Mouse (Mus musculus): ENCODE data around the gene Trim65.
A peak's percentile ranks its signal among the peaks of the same experiment; 100 is the strongest.
"Not testable (repeated sequence)": the region's sequence is repeated elsewhere in the genome, so short reads cannot be mapped to it uniquely, and the experiment has no call there.

Trim65 gene

GRCm38 (mm10) chr11:116108464-116109137 lies 22.3 kb downstream of the Trim65 start:
- peak; percentile 74 for DNase-seq (ENCODE audit: low spot score)

GRCm38 (mm10) chr11:116107777-116108285 lies 23.1 kb downstream of the Trim65 start:
- DNase-seq (ENCODE audit: low spot score) = no peak

- DNase-seq (ENCODE audit: low spot score) = no peak
Observed at GRCm38 (mm10) chr11:116106963-116107776, 23.8 kb downstream of the Trim65 start.

GRCm38 (mm10) chr11:116106154-116106962 lies 24.6 kb downstream of the Trim65 start:
- no peak for DNase-seq (ENCODE audit: low spot score)

GRCm38 (mm10) chr11:116105065-116105464 lies 25.9 kb downstream of the Trim65 start:
- no peak for DNase-seq (ENCODE audit: low spot score)

- DNase-seq (ENCODE audit: low spot score) = peak; percentile 69
Observed at GRCm38 (mm10) chr11:116104006-116104646, 26.8 kb downstream of the Trim65 start.

GRCm38 (mm10) chr11:116103572-116103971 lies 27.4 kb downstream of the Trim65 start:
- no peak for DNase-seq (ENCODE audit: low spot score)

GRCm38 (mm10) chr11:116102472-116102871 lies 28.5 kb downstream of the Trim65 start:
- no peak for DNase-seq (ENCODE audit: low spot score)

GRCm38 (mm10) chr11:116101931-116102381 lies 29.0 kb downstream of the Trim65 start:
- peak; percentile 63 for DNase-seq (ENCODE audit: low spot score)

- no peak for DNase-seq (ENCODE audit: low spot score)
Observed at GRCm38 (mm10) chr11:116100839-116101238, 30.1 kb downstream of the Trim65 start.

GRCm38 (mm10) chr11:116100385-116100784 lies 30.5 kb downstream of the Trim65 start:
- DNase-seq (ENCODE audit: low spot score) = peak; percentile 81

- no peak for DNase-seq (ENCODE audit: low spot score)
Observed at GRCm38 (mm10) chr11:116099462-116099861, 31.5 kb downstream of the Trim65 start.

GRCm38 (mm10) chr11:116098711-116099460 lies 32.0 kb downstream of the Trim65 start:
- DNase-seq (ENCODE audit: low spot score) = no peak

- DNase-seq (ENCODE audit: low spot score) = no peak
Observed at GRCm38 (mm10) chr11:116096213-116097108, 34.5 kb downstream of the Trim65 start.

- DNase-seq (ENCODE audit: low spot score) = peak; percentile 65
Observed at GRCm38 (mm10) chr11:116095573-116095972, 35.4 kb downstream of the Trim65 start.

- no peak for DNase-seq (ENCODE audit: low spot score)
Observed at GRCm38 (mm10) chr11:116093771-116094565, 37.0 kb downstream of the Trim65 start.

- DNase-seq (ENCODE audit: low spot score) = not testable (repeated sequence)
Observed at GRCm38 (mm10) chr11:116092959-116093358, 38.0 kb downstream of the Trim65 start.

- DNase-seq (ENCODE audit: low spot score) = no peak
Observed at GRCm38 (mm10) chr11:116091591-116091990, 39.3 kb downstream of the Trim65 start.

GRCm38 (mm10) chr11:116089545-116089944 lies 41.4 kb downstream of the Trim65 start:
- no peak for DNase-seq (ENCODE audit: low spot score)
